Mouse (Mus musculus) spleen, adult 12 weeks (tissue): Measurements from ENCODE around the gene Ptov1.

ENCODE experiments used
- DNase-seq: peaks from one replicate; pipeline ENCODE4 v3.0.0; 2022; ENCODE audit warnings: low spot score

Gene Ptov1

GRCm38 (mm10) chr7:44839491-44840191 lies 29.9 kb downstream of the Ptov1 start:
- DNase-seq, result no peak

GRCm38 (mm10) chr7:44839171-44839490 lies 30.5 kb downstream of the Ptov1 start:
- DNase-seq, result no peak

DNA sequence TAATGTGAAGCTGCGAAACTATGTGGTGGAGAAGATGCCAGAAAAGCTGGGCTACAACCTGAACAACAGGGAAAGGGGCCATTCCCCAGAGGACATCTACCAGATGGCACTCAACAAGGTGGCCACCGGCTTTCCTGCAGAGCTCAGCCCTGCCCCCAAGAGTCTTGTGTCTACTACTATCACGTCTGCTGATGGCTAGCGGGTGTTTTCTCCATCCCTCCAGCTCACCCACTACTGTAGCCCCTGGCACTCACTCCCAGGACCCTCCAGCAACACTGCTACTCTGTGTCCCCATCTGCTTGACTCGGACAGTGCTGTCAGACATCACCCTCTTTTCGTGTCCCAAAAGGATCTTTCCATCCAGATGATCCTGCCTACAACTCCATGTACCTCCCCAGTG lies 31.5 kb downstream of the Ptov1 start:
- DNase-seq, result no peak

- DNase-seq, result no peak
Measured at GRCm38 (mm10) chr7:44836423-44837053, 33.0 kb downstream of the Ptov1 start.

GRCm38 (mm10) chr7:44836016-44836404 lies 33.6 kb downstream of the Ptov1 start:
- no peak for DNase-seq

GRCm38 (mm10) chr7:44835373-44836015 lies 34.1 kb downstream of the Ptov1 start:
- DNase-seq, result no peak

GRCm38 (mm10) chr7:44832763-44833162 lies 36.8 kb downstream of the Ptov1 start:
- DNase-seq, result no peak

DNA sequence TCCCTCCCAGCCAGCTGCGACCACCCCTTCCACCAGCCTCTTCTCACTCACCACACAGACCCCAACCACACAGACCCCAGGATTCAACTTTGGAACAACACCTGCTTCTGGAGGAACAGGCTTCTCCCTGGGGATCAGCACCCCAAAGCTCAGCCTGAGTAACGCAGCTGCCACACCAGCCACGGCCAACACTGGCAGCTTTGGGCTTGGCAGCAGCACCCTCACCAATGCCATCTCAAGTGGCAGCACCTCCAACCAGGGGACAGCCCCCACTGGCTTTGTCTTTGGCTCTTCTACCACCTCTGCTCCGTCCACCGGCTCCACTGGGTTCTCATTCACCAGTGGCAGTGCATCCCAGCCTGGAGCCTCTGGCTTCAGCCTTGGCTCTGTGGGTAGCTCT lies 40.9 kb downstream of the Ptov1 start:
- DNase-seq, result no peak

GRCm38 (mm10) chr7:44826771-44827170 lies 42.8 kb downstream of the Ptov1 start:
- DNase-seq, result no peak

DNA sequence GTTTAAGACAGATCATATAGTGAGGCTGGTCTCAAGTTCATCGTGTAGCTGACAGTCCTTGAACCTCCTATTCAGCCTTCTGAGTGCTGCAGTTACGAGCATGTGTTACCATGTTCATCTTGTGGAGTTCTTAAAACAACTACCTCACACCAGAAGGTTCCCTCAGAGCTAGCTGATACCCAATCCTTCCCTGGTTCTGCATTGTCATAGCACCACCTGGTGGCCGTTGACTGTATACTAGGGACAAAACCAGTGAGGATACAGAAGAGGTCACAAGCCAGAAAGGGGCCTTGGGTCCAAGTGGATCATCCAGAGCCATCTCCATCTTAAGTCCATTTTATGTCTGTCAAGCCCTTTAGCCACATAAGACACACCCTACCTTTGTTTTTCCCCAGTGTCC lies 44.7 kb downstream of the Ptov1 start:
- DNase-seq, result peak; percentile 65

DNA sequence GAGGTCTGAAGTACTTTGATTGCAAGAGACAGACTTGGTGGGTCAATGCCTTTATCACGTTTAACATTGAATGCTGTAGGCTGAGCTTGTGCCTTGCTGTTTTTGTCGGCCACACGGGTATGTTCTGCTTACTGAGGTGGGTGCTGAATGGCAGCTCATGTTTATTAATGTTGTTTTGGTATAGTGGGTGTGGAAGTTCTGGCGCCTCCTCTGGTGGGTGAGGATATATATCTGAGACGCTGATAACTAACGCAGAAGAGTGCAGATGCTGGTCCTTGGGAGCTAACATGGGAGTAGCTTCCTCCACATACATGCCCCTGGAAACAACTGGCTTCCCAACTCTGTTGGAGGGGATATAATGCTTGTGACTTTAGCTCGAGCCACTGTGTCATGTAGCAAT lies 46.2 kb downstream of the Ptov1 start:
- no peak for DNase-seq

DNA sequence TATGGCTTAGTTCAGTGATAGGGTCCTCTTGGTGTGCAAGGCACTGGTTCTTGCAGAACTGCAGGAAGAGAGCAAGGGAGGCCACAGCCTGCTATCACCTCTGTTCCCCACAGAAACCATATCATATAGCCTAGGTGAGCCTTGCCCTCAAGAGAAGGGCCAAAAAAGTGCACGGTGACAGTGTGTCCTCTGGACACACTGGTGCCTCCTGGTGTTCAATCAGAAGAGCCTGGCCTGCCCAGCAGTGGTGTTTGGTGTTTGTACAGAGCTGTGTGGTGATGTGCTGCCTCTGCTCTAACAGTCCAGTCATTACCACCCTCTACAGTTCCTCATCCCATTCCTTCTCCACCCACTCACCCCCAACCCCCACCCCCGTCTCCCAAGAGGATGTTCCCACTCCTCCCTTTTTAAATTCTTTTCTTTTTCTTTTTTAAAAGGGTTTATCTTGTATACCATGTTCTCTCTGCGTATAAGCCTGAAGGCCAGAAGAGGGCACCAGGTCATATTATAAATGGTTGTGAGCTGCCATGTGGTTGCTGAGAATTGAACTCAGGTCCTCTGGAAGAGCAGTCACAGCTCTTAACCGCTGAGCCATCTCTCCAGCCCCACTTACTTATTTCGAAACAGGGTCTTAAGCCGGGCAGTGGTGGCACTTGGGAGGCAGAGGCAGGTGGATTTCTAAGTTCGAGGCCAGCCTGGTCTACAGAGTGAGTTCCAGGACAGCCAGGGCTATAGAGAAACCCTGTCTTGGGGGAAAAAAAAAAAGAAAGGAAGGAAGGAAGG lies 47.7 kb downstream of the Ptov1 start:
- DNase-seq, result no peak

DNA sequence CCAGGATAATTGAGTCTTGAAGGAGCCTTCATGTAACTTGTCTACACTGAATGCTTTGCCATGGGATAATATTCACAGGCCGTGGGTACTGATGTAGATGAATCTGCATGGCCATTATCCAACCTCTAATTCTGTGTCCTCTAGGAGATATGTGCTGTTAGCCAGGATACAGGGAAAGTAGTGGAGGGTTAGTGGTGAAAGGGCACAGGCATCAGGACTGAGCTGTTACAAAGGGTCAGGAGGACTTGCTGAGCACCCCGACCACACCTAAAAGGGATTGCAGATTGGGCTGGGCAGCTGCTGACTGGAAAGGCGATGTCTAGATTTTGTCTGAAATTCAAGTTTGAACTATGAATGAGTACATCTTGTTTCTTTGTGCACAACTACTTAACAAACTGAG lies 49.1 kb downstream of the Ptov1 start:
- DNase-seq, result no peak

DNA sequence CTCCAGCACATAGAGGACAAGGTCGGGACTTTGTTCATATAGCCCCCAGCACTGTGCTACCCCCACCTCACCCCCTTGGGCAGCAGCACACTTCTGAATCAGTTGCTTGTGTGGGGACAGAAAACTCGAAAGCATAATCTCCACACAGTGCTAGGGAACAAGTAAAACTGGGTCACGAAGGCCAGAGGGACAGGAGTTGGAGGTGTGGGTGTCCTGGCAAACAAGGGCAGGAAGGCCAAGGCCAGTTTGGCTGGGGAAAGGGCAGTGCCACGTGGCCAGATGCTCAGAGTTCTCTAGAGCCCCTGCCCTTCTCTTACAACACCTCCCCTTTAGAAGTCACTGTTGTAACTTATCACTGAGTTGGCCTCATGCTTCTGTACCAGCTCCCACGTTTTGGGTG lies 49.7 kb downstream of the Ptov1 start:
- no peak for DNase-seq

DNA sequence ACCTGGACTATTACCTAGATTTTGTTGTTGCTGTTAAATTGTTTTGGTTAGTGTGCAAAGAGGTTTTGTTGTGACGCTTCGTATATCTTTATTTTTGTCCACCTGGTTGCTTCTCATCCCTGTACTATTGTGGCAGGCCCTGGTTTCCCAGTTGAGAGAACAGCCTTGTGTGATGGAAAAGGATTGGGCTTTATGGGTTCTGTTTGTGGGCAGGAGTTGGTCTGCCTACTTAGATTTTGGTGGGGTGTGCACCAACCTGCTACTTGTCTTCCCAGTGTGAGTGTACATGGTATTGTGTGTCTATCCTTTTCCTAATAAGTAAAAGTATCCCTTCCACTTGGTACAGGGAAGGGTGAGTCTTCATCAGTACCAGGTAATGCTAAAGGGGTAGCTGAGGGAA lies 50.2 kb downstream of the Ptov1 start:
- DNase-seq, result no peak

DNA sequence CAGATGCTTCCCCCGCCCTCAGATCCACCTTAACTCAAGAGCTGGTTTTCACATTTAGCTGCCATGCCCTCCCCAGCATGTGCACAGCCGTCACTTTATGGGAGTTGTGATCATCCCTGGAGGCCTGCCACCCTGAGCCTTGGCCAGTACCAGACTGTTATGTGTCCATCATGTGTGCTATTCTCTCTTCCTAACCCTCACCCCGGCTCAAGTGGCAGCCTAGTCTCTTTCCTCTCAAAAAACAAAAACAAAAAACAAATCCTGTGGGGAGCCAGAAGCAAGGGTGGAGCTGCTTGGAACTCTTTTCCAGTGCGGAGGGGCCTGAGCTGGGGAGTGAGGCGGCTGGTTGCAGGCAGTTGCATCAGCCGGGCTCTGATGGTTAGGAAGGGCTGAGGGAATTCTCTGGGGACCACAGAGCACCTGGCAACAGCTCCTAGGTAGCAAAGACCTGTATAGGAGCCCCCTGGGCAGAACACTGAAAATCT lies 50.8 kb downstream of the Ptov1 start:
- DNase-seq, result no peak

- no peak for DNase-seq
Measured at GRCm38 (mm10) chr7:44818164-44818563, 51.4 kb downstream of the Ptov1 start.

DNA sequence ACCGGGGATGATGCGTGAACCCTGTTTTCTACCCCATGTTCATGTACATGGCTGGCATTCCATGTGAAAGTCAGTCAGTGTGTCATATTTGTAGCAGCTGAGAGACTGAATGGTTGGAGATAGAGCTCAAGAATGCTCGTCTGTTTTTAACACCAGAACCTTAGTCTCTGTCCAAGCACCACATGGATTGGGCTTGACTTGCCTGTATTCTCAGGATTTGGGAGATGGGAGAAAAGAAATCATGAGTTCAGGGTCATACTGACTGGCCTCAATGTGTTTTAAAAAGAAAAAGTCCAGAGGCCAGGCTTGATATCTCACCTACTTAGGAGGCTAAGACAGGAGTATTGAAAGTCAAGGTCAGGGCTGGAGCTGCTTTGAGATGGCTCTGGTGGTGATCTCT lies 52.1 kb downstream of the Ptov1 start:
- DNase-seq, result no peak

GRCm38 (mm10) chr7:44816470-44817021 lies 53.0 kb downstream of the Ptov1 start, which contains the start of gene Atf5:
Gene Atf5 (minus strand): TSS chr7:44816658.
- no peak for DNase-seq

- DNase-seq, result peak; percentile 94
Measured at GRCm38 (mm10) chr7:44815721-44816469, 53.7 kb downstream of the Ptov1 start, which contains the start of the genes Nup62 and Il4i1. Gene Nup62 (plus strand): TSS chr7:44816088. Gene Il4i1 (plus strand): TSS chr7:44816387.

DNA sequence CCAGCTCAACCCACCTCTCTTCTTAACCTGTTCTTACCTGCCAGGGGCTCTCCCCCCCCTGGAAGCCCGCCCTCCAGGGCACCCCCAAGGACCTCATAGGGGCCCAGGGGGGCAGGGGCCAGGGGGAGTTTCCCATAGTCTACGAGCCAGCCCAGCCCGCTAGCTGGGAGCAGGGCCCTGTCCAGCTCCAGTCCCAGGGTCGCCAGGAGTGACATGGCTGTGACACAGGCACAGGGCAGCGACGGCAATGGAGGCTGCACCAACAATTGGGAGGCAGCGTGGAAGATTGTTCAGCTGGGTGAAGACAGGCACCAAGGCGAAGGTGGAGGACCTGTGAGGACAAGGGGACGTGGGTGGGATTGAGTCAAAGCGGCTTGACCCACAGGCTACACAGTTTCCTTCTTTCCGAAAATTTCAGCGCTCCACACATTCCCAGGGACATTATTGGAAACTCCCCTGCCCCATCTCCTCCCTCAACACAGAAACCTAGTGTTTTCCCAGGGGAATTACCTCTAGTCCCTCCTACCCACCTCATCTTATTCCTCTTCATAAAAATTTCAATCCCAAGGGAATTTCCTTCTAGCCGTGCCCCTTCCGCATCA lies 54.5 kb downstream of the Ptov1 start:
- no peak for DNase-seq
